ENCODE assay signal across 24 mouse cellular contexts in the genomic region with DNA sequence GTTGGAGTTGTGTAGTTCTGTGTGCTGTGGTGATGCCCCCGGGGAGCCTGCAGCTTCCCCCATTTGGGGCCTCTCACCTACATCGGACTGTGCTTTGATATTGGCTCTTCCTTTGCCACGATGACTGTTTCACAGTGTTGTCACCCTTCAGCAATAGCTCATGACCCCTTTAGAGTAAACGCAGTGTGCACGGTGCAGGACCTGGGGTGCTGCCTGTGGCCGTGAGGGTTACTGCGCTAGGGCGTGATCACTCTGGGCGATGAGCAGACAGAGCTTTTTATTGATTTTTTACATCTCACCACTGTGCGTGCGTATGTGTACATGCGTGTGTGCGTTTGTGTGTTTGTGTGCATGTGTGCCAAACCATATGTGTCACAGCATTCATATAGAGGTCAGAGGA. TPM values are rescaled to one million over a fixed set of nuclear protein-coding genes. Genes with fewer than 3 reads are reported as not detected.
DNase-seq lines count a peak whose midpoint lies in the region; ATAC-seq lines count a peak whose summit lies in the region.
"Had no signal": no experiment of that assay in that cellular context is flagged by ENCODE, and none has a peak within 500 bp of the region (broad histone marks: within the 10 kb centered on the region; RNA-seq: fewer than 3 reads in every experiment).

No protein-coding gene starts in this region.

- 93% methylated on average over 13 of the region's 13 CpGs for WGBS in midbrain, embryonic 11.5 days
- 94% methylated on average over 13 of the region's 13 CpGs for WGBS in midbrain, embryonic 14.5 days

- H3K4me1 ChIP-seq in midbrain, embryonic 11.5 days (ENCODE audit: control insufficient read depth, insufficient read depth, low read length): no peaks in the 10 kb centered on the region
- no peaks in the 10 kb centered on the region for H3K4me1 ChIP-seq in midbrain, embryonic 14.5 days (ENCODE audit: control insufficient read depth, insufficient read depth, low read length)
- H3K4me1 ChIP-seq: forebrain, embryonic 13.5 days; forebrain, embryonic 15.5 days had no signal

- no peak overlapping the region for H3K4me3 ChIP-seq in midbrain, embryonic 11.5 days (ENCODE audit: low read depth, low read length)
- H3K4me3 ChIP-seq in midbrain, embryonic 14.5 days (replicated peaks; ENCODE audit: low read depth, low read length): no peak overlapping the region
- H3K4me3 ChIP-seq: embryonic facial prominence, embryonic 10.5 days; embryonic facial prominence, embryonic 12.5 days; forebrain, embryonic 13.5 days; forebrain, embryonic 15.5 days had no signal

- DNase-seq in heart, adult 11 months: peak; percentile 77
- DNase-seq in heart, postnatal 4 days: no peak
- DNase-seq in midbrain, embryonic 11.5 days (ENCODE audit: low spot score, missing footprints): peak; percentile 19
- no peak for DNase-seq in midbrain, embryonic 14.5 days
- DNase-seq in thymus, postnatal 4 days: peak; percentile 13
- DNase-seq in thymus, postnatal 0 days (ENCODE audit: low spot score): no peak
- DNase-seq: adrenal gland, adult 8-10 months; adrenal gland, postnatal 14 days; adrenal gland, postnatal 36 days; B cell, adult 2 months; cerebellum, adult 11-12 months; cerebellum, adult 2 months; cerebellum, adult 9-10 months; cerebellum, postnatal 10 days; cerebellum, postnatal 25 days had no signal

- H3K4me2 ChIP-seq in midbrain, embryonic 11.5 days: no peak overlapping the region
- no peak overlapping the region for H3K4me2 ChIP-seq in midbrain, embryonic 14.5 days (ENCODE audit: low read length)
- H3K4me2 ChIP-seq: embryonic facial prominence, embryonic 12.5 days; forebrain, embryonic 13.5 days; forebrain, embryonic 15.5 days had no signal

- H3K27ac ChIP-seq in midbrain, embryonic 11.5 days (ENCODE audit: low read depth, low read length): no peak overlapping the region
- no peak overlapping the region for H3K27ac ChIP-seq in midbrain, embryonic 14.5 days (replicated peaks; ENCODE audit: low read depth, low read length)
- H3K27ac ChIP-seq: embryonic facial prominence, embryonic 10.5 days; embryonic facial prominence, embryonic 12.5 days; forebrain, embryonic 13.5 days; forebrain, embryonic 15.5 days had no signal

- no peaks in the 10 kb centered on the region for H3K27me3 ChIP-seq in midbrain, embryonic 11.5 days (ENCODE audit: control insufficient read depth, insufficient read depth, low read length)
- H3K27me3 ChIP-seq in midbrain, embryonic 14.5 days (ENCODE audit: control insufficient read depth, insufficient read depth, low read length): no peaks in the 10 kb centered on the region
- H3K27me3 ChIP-seq: CH12.LX; embryonic facial prominence, embryonic 12.5 days; forebrain, embryonic 13.5 days; forebrain, embryonic 15.5 days had no signal

- no peaks in the 10 kb centered on the region for H3K36me3 ChIP-seq in midbrain, embryonic 11.5 days (ENCODE audit: control insufficient read depth, insufficient read depth, low read length)
- H3K36me3 ChIP-seq in midbrain, embryonic 14.5 days (ENCODE audit: control insufficient read depth, insufficient read depth, low read length): no peaks in the 10 kb centered on the region
- H3K36me3 ChIP-seq: embryonic facial prominence, embryonic 10.5 days; embryonic facial prominence, embryonic 12.5 days; forebrain, embryonic 15.5 days; G1E had no signal

- no peak overlapping the region for H3K9ac ChIP-seq in midbrain, embryonic 11.5 days (ENCODE audit: low read length)
- no peak overlapping the region for H3K9ac ChIP-seq in midbrain, embryonic 14.5 days (replicated peaks; ENCODE audit: low read length)
- H3K9ac ChIP-seq: embryonic facial prominence, embryonic 12.5 days; forebrain, embryonic 13.5 days; forebrain, embryonic 15.5 days had no signal

- no peak for ATAC-seq in midbrain, embryonic 11.5 days (ENCODE audit: low FRiP score)
- no peak; the same call in 1 of the 2 replicates for ATAC-seq in midbrain, embryonic 14.5 days (ENCODE audit: low FRiP score, low TSS enrichment)
- ATAC-seq: activated CD4-positive, CD25-positive, alpha-beta regulatory T cell, adult 4 months; CD4-positive, CD25-positive, alpha-beta regulatory T cell, adult 4 months; forebrain, embryonic 13.5 days; forebrain, embryonic 15.5 days; Patski had no signal

- no peaks in the 10 kb centered on the region for H3K9me3 ChIP-seq in midbrain, embryonic 11.5 days (ENCODE audit: control insufficient read depth, low read length)
- no peaks in the 10 kb centered on the region for H3K9me3 ChIP-seq in midbrain, embryonic 14.5 days (ENCODE audit: control insufficient read depth, low read length)
- H3K9me3 ChIP-seq: embryonic facial prominence, embryonic 10.5 days; embryonic facial prominence, embryonic 12.5 days; forebrain, embryonic 13.5 days; forebrain, embryonic 15.5 days; G1E had no signal

RNA-seq across cellular contexts. Expression of gene Slc2a12, which starts 23.7 kb away (rescaled TPM):
- total RNA-seq in heart, postnatal 4 days (2021): 10 to 100 TPM in 1 of 2 experiments, 1 to 10 TPM in 1; 5.9 to 10.9 TPM
- polyA plus RNA-seq in midbrain, embryonic 11.5 days (2014; fragmentation: Nextera tagmentation; extraction: Ambion mirVana): 3.2 and 4.2 TPM in 2 replicates
- 1.2 and 4.6 TPM in 2 replicates for polyA plus RNA-seq in midbrain, embryonic 14.5 days (2014; fragmentation: Nextera tagmentation; extraction: Ambion mirVana)
- polyA plus RNA-seq in thymus, postnatal 0 days (2015; fragmentation: Nextera tagmentation; extraction: Ambion mirVana): 0.17 and 0.26 TPM in 2 replicates
- polyA plus RNA-seq: activated CD4-positive, CD25-positive, alpha-beta regulatory T cell, adult 4 months; CD4-positive, CD25-positive, alpha-beta regulatory T cell, adult 4 months; G1E; Patski had no signal

Comparison
In these comparisons a context has a peak if more than half of its experiments do, and no peak if none do; other contexts are left out.
1. DNase-seq: peak in heart, adult 11 months (single experiment), midbrain, embryonic 11.5 days (single experiment) and thymus, postnatal 4 days (single experiment); none in heart, postnatal 4 days (single experiment), midbrain, embryonic 14.5 days (single experiment) and thymus, postnatal 0 days (single experiment).